Mouse (Mus musculus) liver, embryonic 14.5 days (tissue): ENCODE data around the gene Espn. TPM values are rescaled to one million over a fixed set of nuclear protein-coding genes. Genes with fewer than 3 reads are reported as not detected.

Experiments
- ATAC-seq: fragments of 200-750 bp; cut with Nextera tagmentation; 2 replicates; pipeline ENCODE4 v1.8.0; 2017; ENCODE audit warnings: moderate number of reproducible peaks, mild to moderate bottlenecking, moderate library complexity; ENCODE audit not compliant: insufficient read depth
- DNase-seq, 3 experiments: peaks; one replicate each; pipeline ENCODE4 v3.0.0-alpha.2; 2012 to 2013; ENCODE audit warnings: low read depth in 3 of 3, low spot score in 3 of 3
- H3K27ac ChIP-seq: fragments of 300-500 bp; sonication (generic); 2 replicates; pipeline ENCODE4 v1.5.1; 2014; ENCODE audit warnings: moderate library complexity, mild to moderate bottlenecking, control low read depth, inconsistent platforms
- H3K27me3 ChIP-seq: fragments of 300-500 bp; sonication (generic); 2 replicates; pipeline ENCODE4 v1.6.1; 2014; ENCODE audit warnings: mild to moderate bottlenecking, low read length, moderate library complexity; ENCODE audit not compliant: control insufficient read depth, insufficient read depth
- H3K36me3 ChIP-seq: fragments of 300-500 bp; sonication (generic); replicated peaks from 2 replicates; pipeline ENCODE4 v1.6.1; 2014; ENCODE audit warnings: low read depth; ENCODE audit not compliant: control insufficient read depth, insufficient read depth
- H3K4me1 ChIP-seq, 2 experiments: fragments of 200-500 bp in 1 of 2; fragments of 300-500 bp in 1 of 2; sonication (generic) in 1 of 2; replicated peaks; 2 replicates each; pipeline ENCODE4 v1.6.1; 2012 to 2014; ENCODE audit warnings: antibody characterized with exemption in 1 of 2, inconsistent platforms in 1 of 2, low read length in 1 of 2; ENCODE audit not compliant: control insufficient read depth in 2 of 2, insufficient read depth in 2 of 2
- H3K4me2 ChIP-seq: fragments of 300-500 bp; sonication (generic); 2 replicates; pipeline ENCODE4 v1.6.1; 2014; ENCODE audit warnings: low read depth, mild to moderate bottlenecking, control low read depth, moderate library complexity
- H3K4me3 ChIP-seq, 2 experiments: fragments of 200-500 bp in 1 of 2; fragments of 300-500 bp in 1 of 2; sonication (generic) in 1 of 2; 2 replicates each; pipeline ENCODE4 v1.5.1; 2012 to 2014; ENCODE audit warnings: low read depth in 2 of 2, low read length in 2 of 2, mild to moderate bottlenecking in 2 of 2, control low read depth in 1 of 2, inconsistent platforms in 1 of 2, moderate library complexity in 1 of 2; ENCODE audit not compliant: insufficient read depth in 1 of 2
- H3K9ac ChIP-seq: fragments of 300-500 bp; sonication (generic); replicated peaks from 2 replicates; pipeline ENCODE4 v1.6.1; 2014; ENCODE audit warnings: mild to moderate bottlenecking, control low read depth, moderate library complexity
- H3K9me3 ChIP-seq: fragments of 300-500 bp; sonication (generic); 2 replicates; pipeline ENCODE4 v1.6.1; 2016; ENCODE audit warnings: low read length, mixed read lengths; ENCODE audit not compliant: control insufficient read depth
- CTCF ChIP-seq: IDR thresholded peaks from 2 replicates; pipeline ENCODE4 v1.5.1; 2016; ENCODE audit warnings: antibody characterized with exemption, low read depth, control low read depth
- EP300 ChIP-seq: IDR thresholded peaks from 2 replicates; pipeline ENCODE4 v1.6.1; 2016; ENCODE audit warnings: antibody characterized with exemption, low read depth
- WGBS: fragments of 180-500 bp; shearing (Covaris S2); extraction: QIAGEN DNeasy Blood & Tissue Kit; methylation state at CpG from one replicate; pipeline ENCODE4 v1.1.7; 2014; ENCODE audit not compliant: insufficient replicate concordance; 5-methylcytosine and 5-hydroxymethylcytosine counted together
- polyA plus RNA-seq, 2 experiments: library from polyadenylated mRNA; depleted of rRNA in 1 of 2; stranded (reverse) in 1 of 2; unstranded in 1 of 2; fragments of >200 nt; fragmentation: Nextera tagmentation in 1 of 2; extraction: Ambion mirVana in 1 of 2; gene quantifications; 2 replicates each; pipeline versions ENCODE4 v1.2.1 to v1.2.3; 2012 to 2014

The Espn gene
- polyA plus RNA-seq, 2 experiments: 1.2 TPM

- Histone ChIP-seq H3K9ac (no peak overlapping the region), H3K9me3 (no peaks in the 10 kb centered on the region), H3K4me1 (peaks cover 22 to 24% of the 10 kb centered on the region in 2 experiments), H3K4me3 (no peak overlapping the region), H3K27me3 (peaks cover 34% of the 10 kb centered on the region), H3K4me2 (no peak overlapping the region), H3K36me3 (peaks cover 14% of the 10 kb centered on the region), H3K27ac (no peak overlapping the region)
- no peak for DNase-seq
- 81% methylated on average over 16 of the region's 16 CpGs for whole genome bisulfite sequencing
- 0 out of 2 replicates have a peak, but pooled peaks have one; percentile 10 for TF ChIP-seq CTCF
- no peak for TF ChIP-seq EP300
- ATAC-seq: no peak
Observed at GRCm38 (mm10) chr4:152114080-152114479, 38.1 kb downstream of the Espn start.

GRCm38 (mm10) chr4:152112329-152112728 lies 39.8 kb downstream of the Espn start:
- Histone ChIP-seq H3K9me3 (no peaks in the 10 kb centered on the region), H3K27ac (no peak overlapping the region), H3K4me2 (no peak overlapping the region), H3K9ac (no peak overlapping the region), H3K27me3 (peaks cover 17% of the 10 kb centered on the region), H3K36me3 (peaks cover 18% of the 10 kb centered on the region), H3K4me1 (peaks cover 27 to 31% of the 10 kb centered on the region in 2 experiments), H3K4me3 (no peak overlapping the region)
- no peak for ATAC-seq
- DNase-seq: no peak
- 86% methylated on average over 9 of the region's 9 CpGs for WGBS
- TF ChIP-seq CTCF (no peak), EP300 (no peak)

DNA sequence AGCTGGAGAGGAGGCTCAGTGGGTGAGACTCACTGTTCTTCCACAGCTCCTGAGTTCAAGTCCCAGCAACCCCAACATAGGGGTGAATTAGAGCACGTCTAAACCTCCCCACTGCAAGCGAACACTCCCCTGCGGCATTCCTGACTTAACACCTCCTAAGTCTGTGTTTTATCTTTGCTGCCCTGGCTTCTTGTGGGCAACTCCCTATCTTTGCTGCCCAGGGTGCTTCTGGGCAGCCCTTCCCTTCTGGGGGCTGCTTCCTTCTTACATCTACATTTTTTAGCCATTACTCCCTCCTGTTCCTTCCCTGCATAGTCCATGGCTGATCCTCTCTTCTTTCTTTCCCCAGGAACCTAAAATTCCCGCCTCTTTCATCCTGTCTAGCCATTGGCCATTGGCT lies 41.5 kb downstream of the Espn start:
- Histone ChIP-seq H3K9ac (peak overlapping the region; percentile 70), H3K4me2 (peak overlapping the region; percentile 67), H3K9me3 (no peaks in the 10 kb centered on the region), H3K4me3 (peak overlapping the region in 1 of 2 experiments; percentile 18; a peak in 1 of 4 replicates), H3K27ac (peak overlapping the region; percentile 92), H3K36me3 (peaks cover 18% of the 10 kb centered on the region), H3K27me3 (peaks cover 1% of the 10 kb centered on the region; the same call in 1 of the 2 replicates), H3K4me1 (peaks cover 30 to 37% of the 10 kb centered on the region in 2 experiments)
- 19% methylated on average over 4 of the region's 4 CpGs for WGBS
- peak in 1 of 3 experiments; percentile 63 for DNase-seq
- peak; percentile 73 for ATAC-seq
- no peak for TF ChIP-seq CTCF
- TF ChIP-seq EP300: peak; percentile 88

GRCm38 (mm10) chr4:152109509-152109908 lies 42.7 kb downstream of the Espn start:
- ATAC-seq (no peak), DNase-seq (no peak)
- H3K27me3 ChIP-seq: no peaks in the 10 kb centered on the region
- no peak overlapping the region for H3K9ac ChIP-seq
- no peaks in the 10 kb centered on the region for H3K9me3 ChIP-seq
- peak overlapping the region; percentile 67; the same call in 1 of the 2 replicates for H3K4me2 ChIP-seq
- peaks cover 30 to 37% of the 10 kb centered on the region in 2 experiments for H3K4me1 ChIP-seq
- WGBS: 74% methylated on average over 3 of the region's 3 CpGs
- TF ChIP-seq CTCF (no peak), EP300 (no peak)
- no peak overlapping the region for H3K4me3 ChIP-seq
- peaks cover 18% of the 10 kb centered on the region for H3K36me3 ChIP-seq
- peak overlapping the region; percentile 92 for H3K27ac ChIP-seq

GRCm38 (mm10) chr4:152108673-152109072 lies 43.5 kb downstream of the Espn start:
- WGBS: 88% methylated on average over 5 of the region's 5 CpGs
- Histone ChIP-seq H3K9ac (no peak overlapping the region), H3K4me3 (no peak overlapping the region; a peak in 1 of 4 replicates), H3K4me2 (peak overlapping the region; percentile 70), H3K36me3 (peaks cover 21% of the 10 kb centered on the region), H3K9me3 (no peaks in the 10 kb centered on the region), H3K4me1 (peaks cover 30 to 37% of the 10 kb centered on the region in 2 experiments), H3K27ac (peak overlapping the region; percentile 92; the same call in 1 of the 2 replicates), H3K27me3 (no peaks in the 10 kb centered on the region)
- TF ChIP-seq EP300 (no peak), CTCF (no peak)
- no peak for DNase-seq
- ATAC-seq: no peak
